Mouse (Mus musculus) kidney, adult 2 months (tissue): ENCODE data around the gene Mafg.

Source experiments
- CTCF ChIP-seq: fragments of 200-500 bp; conservative IDR thresholded peaks from 2 replicates; pipeline ENCODE4 v1.5.1; 2011; ENCODE audit warnings: low read depth, mild to moderate bottlenecking, control low read depth, low read length, moderate library complexity, mixed read lengths; ENCODE audit not compliant: insufficient read depth, insufficient read length
- POLR2A ChIP-seq: fragments of 200-500 bp; IDR thresholded peaks from one replicate; pipeline ENCODE4 v1.6.1; 2011; ENCODE audit warnings: low read depth, low read length, control low read depth

GRCm38 (mm10) chr11:120625152-120625775 is 8.1 kb downstream of the Mafg start, which contains the start of gene Sirt7:
- TF ChIP-seq CTCF, result no peak
- no peak for TF ChIP-seq POLR2A
